Mouse (Mus musculus) intestine, embryonic 15.5 days (tissue): ENCODE measurements around the gene Pclo. TPM values are rescaled to one million over a fixed set of nuclear protein-coding genes. Genes with fewer than 3 reads are reported as not detected.

Experiments
- ATAC-seq: fragments of 200-750 bp; cut with Nextera tagmentation; 2 replicates; pipeline ENCODE4 v1.8.0; 2017; ENCODE audit warnings: moderate TSS enrichment, moderate library complexity
- H3K27ac ChIP-seq: fragments of 300-500 bp; sonication (generic); 2 replicates; pipeline ENCODE4 v1.5.1; 2015; ENCODE audit warnings: mild to moderate bottlenecking, inconsistent platforms
- H3K27me3 ChIP-seq: fragments of 300-500 bp; sonication (generic); replicated peaks from 2 replicates; pipeline ENCODE4 v1.6.1; 2015; ENCODE audit warnings: inconsistent platforms
- H3K36me3 ChIP-seq: fragments of 300-500 bp; sonication (generic); 2 replicates; pipeline ENCODE4 v1.6.1; 2015; ENCODE audit warnings: inconsistent platforms
- H3K4me1 ChIP-seq: fragments of 300-500 bp; sonication (generic); replicated peaks from 2 replicates; pipeline ENCODE4 v1.6.1; 2015; ENCODE audit warnings: inconsistent platforms
- H3K4me2 ChIP-seq: fragments of 300-500 bp; sonication (generic); replicated peaks from 2 replicates; pipeline ENCODE4 v1.6.1; 2015; ENCODE audit warnings: mild to moderate bottlenecking, inconsistent platforms
- H3K4me3 ChIP-seq: fragments of 300-500 bp; sonication (generic); replicated peaks from 2 replicates; pipeline ENCODE4 v1.5.1; 2015; ENCODE audit warnings: inconsistent platforms
- H3K9ac ChIP-seq: fragments of 300-500 bp; sonication (generic); 2 replicates; pipeline ENCODE4 v1.6.1; 2015; ENCODE audit warnings: inconsistent platforms
- H3K9me3 ChIP-seq: fragments of 300-500 bp; sonication (generic); 2 replicates; pipeline ENCODE4 v1.6.1; 2016; ENCODE audit warnings: inconsistent platforms
- WGBS: fragments of 180-500 bp; shearing (Covaris S2); methylation state at CpG from one replicate; pipeline ENCODE4 v1.1.7; 2015; 5-methylcytosine and 5-hydroxymethylcytosine counted together
- polyA plus RNA-seq: library from polyadenylated mRNA; unstranded; fragments of >200 nt; fragmentation: Nextera tagmentation; extraction: Ambion mirVana; gene quantifications from 2 replicates; pipeline ENCODE4 v1.2.1, GENCODE M21; 2015

The Pclo gene
- polyA plus RNA-seq, 1 experiment from 2014 or later: 1.0 TPM

DNA sequence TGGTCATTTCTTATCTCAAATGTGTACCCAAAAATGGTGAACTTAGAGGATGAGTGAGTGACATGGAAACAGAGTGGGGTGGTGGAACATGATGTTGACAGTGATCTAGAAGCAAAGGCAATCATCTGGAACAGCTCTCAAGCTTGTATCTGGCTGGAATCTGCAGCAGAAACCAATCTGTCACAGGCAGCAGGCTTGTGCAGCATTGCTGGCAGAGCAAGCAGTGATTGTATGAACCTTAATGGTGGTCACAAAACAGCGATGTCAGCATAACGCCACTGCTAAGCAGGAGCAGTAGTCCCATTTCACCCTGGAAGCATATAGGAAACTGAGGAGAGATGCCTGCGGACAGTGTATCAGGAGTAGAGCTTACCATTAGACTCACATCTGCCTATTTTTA lies 76.8 kb downstream of the Pclo start:
- H3K9me3 ChIP-seq: no peaks in the 10 kb centered on the region
- no peaks in the 10 kb centered on the region for H3K36me3 ChIP-seq
- 74% methylated on average over 3 of the region's 3 CpGs for WGBS
- H3K4me1 ChIP-seq: no peaks in the 10 kb centered on the region
- no peak overlapping the region for H3K27ac ChIP-seq
- H3K27me3 ChIP-seq: no peaks in the 10 kb centered on the region
- H3K4me2 ChIP-seq: no peak overlapping the region
- no peak for ATAC-seq
- no peak overlapping the region for H3K4me3 ChIP-seq
- H3K9ac ChIP-seq: no peak overlapping the region

DNA sequence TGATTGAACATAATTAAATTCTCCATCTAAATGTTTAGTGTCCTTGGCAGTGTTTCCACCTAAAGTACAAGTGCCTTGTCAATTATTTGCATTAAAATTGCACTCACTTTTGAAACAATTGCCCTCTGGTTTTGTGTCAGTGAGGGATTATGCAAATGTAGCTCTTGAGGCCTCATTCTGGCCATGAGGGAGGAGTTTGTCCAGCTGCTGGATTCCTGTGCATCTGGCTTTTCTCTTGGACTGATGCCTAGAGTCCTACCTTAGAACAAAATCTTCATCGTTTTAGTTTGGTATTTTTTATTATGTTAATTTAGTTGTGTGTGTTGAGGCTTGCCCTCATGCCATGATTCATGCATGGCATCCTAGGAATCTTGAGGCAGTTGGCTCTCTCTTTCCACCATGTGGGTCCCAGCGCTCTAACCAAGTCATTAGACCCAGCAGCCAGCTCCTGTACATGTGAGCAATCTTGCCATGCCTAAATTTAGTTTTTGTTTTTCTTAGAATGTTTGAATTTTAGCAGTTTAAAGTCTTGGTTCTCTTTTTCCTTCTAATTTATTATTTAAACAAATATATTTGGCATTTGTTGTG lies 80.8 kb downstream of the Pclo start:
- Histone ChIP-seq H3K27ac (no peak overlapping the region), H3K27me3 (no peaks in the 10 kb centered on the region), H3K9me3 (no peaks in the 10 kb centered on the region), H3K4me1 (no peaks in the 10 kb centered on the region), H3K9ac (no peak overlapping the region), H3K4me3 (no peak overlapping the region), H3K36me3 (no peaks in the 10 kb centered on the region), H3K4me2 (no peak overlapping the region)
- ATAC-seq: no peak
- 71% methylated on average over 2 of the region's 2 CpGs for WGBS

DNA sequence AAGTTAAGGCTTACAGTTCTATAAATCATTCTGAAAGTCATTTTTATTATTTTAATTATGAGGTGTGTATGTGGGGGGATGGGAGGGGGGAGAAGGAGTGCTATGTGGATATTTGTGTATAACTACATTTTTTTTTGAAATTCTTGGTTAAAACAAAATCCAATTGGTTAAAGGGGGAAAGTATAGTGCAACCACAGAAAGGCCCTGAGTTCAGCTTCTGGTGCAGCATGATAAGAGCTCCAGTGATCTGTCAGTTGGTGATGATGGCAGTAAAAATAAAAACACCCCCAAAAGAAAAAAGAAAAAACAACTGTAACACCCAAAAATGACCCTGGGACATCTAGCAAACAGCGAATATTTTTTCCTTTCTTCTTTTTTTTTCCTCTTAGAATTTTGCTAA lies 93.6 kb downstream of the Pclo start:
- Histone ChIP-seq H3K4me3 (no peak overlapping the region), H3K36me3 (no peaks in the 10 kb centered on the region), H3K4me1 (no peaks in the 10 kb centered on the region), H3K9ac (no peak overlapping the region), H3K4me2 (no peak overlapping the region), H3K27ac (no peak overlapping the region), H3K9me3 (no peaks in the 10 kb centered on the region), H3K27me3 (no peaks in the 10 kb centered on the region)
- no peak for ATAC-seq
- 67% methylated on average over 1 of the region's 1 CpGs for WGBS

DNA sequence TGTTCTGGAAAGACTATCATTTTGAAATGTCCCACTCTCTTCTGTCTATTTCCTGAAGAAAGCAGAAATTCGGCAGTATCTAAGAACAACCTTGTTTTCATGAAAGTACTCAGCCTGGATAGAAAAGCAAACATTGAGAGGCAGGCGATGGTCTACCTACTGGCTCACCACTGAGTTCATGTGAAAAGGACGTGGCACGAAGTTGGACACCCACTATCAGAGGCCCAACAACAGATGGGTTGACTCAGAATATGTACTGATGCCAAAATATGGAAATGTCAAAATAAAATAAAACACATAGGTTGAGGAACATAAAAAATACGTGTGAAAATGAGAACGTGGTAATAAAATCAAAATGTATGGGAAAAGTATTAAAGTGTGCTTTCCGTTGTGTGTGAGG lies 106.4 kb downstream of the Pclo start:
- WGBS: 85% methylated on average over 7 of the region's 7 CpGs
- Histone ChIP-seq H3K4me3 (no peak overlapping the region), H3K27ac (no peak overlapping the region), H3K4me2 (no peak overlapping the region), H3K36me3 (no peaks in the 10 kb centered on the region), H3K27me3 (no peaks in the 10 kb centered on the region), H3K4me1 (no peaks in the 10 kb centered on the region), H3K9me3 (no peaks in the 10 kb centered on the region), H3K9ac (no peak overlapping the region)
- no peak for ATAC-seq

DNA sequence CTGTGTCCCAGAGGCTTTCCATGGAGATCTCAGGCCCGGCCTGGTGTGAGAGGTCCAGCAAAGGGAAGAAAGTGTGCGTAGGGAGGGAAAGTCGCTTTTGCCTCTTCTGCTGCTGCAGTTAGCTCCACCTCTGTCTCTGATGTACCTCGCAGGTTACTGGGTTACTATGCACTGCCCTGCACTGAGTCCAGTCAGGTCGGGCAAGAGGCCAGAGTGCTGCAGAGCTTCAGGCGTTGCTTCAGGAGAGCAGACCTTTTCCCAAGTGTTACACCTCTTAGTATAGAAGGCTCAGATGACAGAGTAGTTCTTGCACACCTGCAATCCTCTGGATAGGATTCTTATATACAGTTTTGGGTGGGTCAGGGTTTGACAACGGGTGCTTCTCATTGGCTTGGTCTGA lies 108.6 kb downstream of the Pclo start:
- H3K9me3 ChIP-seq: no peaks in the 10 kb centered on the region
- no peak for ATAC-seq
- WGBS: 64% methylated on average over 7 of the region's 7 CpGs
- no peaks in the 10 kb centered on the region for H3K4me1 ChIP-seq
- H3K9ac ChIP-seq: no peak overlapping the region
- H3K36me3 ChIP-seq: no peaks in the 10 kb centered on the region
- no peak overlapping the region for H3K4me3 ChIP-seq
- H3K4me2 ChIP-seq: no peak overlapping the region
- no peaks in the 10 kb centered on the region for H3K27me3 ChIP-seq
- no peak overlapping the region for H3K27ac ChIP-seq

DNA sequence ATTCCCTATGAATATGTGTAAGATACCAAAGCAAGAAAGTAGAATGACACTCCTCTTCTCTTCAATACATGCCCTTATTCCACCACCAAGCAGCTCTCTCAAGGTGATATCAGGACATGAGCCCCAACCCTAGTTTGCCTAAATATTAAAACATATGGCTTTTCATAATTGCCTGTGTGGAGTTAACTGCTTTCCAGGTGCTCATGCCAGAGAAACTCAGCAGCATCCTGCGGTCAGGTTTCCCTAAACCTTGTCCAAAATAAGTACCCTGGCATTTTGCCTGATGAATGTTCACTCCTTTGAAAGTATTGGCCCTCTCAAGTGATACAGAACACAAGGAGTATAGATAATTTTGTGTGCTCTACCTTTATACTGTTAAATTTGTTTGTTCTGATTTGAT lies 126.5 kb downstream of the Pclo start:
- Histone ChIP-seq H3K9me3 (no peaks in the 10 kb centered on the region), H3K36me3 (no peaks in the 10 kb centered on the region), H3K4me3 (no peak overlapping the region), H3K27ac (no peak overlapping the region), H3K27me3 (no peaks in the 10 kb centered on the region), H3K4me2 (no peak overlapping the region), H3K9ac (no peak overlapping the region), H3K4me1 (no peaks in the 10 kb centered on the region)
- ATAC-seq: no peak
- 89% methylated on average over 1 of the region's 1 CpGs for WGBS

DNA sequence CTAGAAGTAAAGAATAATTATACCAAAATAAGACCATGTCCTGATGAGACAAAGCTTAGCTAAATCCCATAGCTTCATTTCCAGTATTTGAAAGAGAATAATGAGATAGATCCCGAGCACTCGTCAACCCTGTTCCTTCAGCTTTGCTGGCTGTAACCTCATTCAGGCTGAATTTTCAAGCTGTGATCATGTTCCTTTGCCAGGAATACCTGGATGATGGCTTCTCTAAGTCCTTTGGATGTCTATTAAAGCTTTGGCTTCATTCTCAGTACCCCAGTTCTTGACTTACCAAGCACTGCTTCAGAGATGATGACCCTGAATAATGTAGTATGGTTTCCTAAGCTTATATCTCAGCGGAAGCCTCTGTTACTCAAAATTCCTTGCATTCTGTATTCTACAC lies 131.1 kb downstream of the Pclo start:
- Histone ChIP-seq H3K9me3 (no peaks in the 10 kb centered on the region), H3K9ac (no peak overlapping the region), H3K36me3 (no peaks in the 10 kb centered on the region), H3K4me3 (no peak overlapping the region), H3K4me2 (no peak overlapping the region), H3K27me3 (no peaks in the 10 kb centered on the region), H3K27ac (no peak overlapping the region), H3K4me1 (no peaks in the 10 kb centered on the region)
- ATAC-seq: no peak
- 93% methylated on average over 3 of the region's 3 CpGs for WGBS

DNA sequence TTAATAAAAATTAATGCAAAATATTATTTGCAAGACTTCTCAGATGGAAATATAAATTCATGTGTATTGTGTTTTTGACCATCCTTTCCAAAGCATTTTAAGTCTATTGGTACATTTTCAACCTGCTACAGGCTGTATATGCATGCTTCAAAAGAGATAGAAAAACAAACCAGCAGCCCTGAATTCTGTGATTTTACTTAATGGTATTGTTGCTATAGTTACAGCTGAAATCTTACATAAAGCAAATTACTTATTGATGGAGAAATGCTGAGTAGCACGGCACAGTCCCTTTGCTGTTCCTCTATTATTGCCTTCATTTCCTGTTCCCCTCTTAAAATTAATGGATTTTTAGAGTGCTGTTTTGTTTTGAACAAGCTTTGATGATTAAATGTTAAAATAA lies 145.9 kb downstream of the Pclo start:
- H3K9me3 ChIP-seq: no peaks in the 10 kb centered on the region
- no peak overlapping the region for H3K4me3 ChIP-seq
- H3K27ac ChIP-seq: no peak overlapping the region
- H3K27me3 ChIP-seq: no peaks in the 10 kb centered on the region
- no peaks in the 10 kb centered on the region for H3K36me3 ChIP-seq
- WGBS: 80% methylated on average over 1 of the region's 1 CpGs
- no peak for ATAC-seq
- no peak overlapping the region for H3K9ac ChIP-seq
- H3K4me2 ChIP-seq: no peak overlapping the region
- no peaks in the 10 kb centered on the region for H3K4me1 ChIP-seq

DNA sequence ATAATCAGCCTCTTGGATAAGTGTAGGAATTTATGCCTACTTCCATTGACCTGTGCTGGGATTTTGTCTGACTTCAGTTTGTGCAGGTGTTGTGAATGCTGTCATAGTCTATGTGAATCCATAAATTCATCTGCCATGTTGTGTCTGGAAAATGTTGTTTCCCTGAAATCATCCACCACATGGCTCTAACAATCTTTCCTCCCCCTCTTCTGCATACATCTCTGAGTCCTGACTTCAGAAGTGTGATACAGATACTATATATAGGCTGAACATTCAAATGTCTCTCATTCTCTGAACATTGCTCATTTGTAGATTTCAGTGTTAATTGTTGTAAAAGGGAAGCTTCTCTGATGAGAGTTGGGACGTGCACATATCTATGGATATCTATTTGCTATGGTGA lies 147.5 kb downstream of the Pclo start:
- no peak for ATAC-seq
- Histone ChIP-seq H3K4me2 (no peak overlapping the region), H3K9me3 (no peaks in the 10 kb centered on the region), H3K27ac (no peak overlapping the region), H3K4me1 (no peaks in the 10 kb centered on the region), H3K36me3 (no peaks in the 10 kb centered on the region), H3K4me3 (no peak overlapping the region), H3K9ac (no peak overlapping the region), H3K27me3 (no peaks in the 10 kb centered on the region)
- WGBS: 79% methylated on average over 1 of the region's 1 CpGs

DNA sequence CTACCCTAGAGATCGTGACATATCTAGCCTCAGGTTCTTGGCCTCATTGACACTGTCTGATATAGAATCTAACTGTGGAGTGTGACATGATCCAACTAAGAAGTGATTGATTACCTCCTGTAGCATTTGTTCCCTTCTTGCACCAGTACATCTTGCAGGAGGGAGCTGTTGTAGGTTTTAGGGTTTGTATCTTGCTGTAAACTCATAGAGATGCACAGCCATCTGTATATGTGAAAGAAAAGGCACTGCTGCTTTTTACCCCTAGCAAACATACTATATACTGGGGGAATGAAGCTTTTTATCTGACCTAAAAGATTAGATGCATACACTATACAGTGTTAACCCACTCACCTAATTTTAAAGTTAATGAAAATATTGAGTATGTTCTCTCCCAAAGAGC lies 147.9 kb downstream of the Pclo start:
- H3K9ac ChIP-seq: no peak overlapping the region

DNA sequence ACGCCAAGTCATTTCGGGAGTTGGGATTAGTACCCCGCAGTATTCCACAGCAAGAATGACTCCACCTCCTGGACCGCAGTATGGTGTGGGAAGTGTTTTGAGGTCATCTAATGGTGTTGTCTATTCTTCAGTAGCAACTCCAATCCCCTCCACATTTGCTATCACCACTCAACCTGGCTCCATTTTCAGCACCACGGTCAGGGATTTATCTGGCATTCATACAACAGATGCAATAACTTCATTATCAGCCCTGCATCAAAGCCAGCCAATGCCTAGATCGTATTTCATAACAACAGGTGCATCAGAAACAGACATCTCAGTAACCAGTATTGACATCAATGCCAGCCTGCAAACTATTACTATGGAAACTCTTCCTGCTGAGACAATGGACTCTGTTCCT lies 165.7 kb downstream of the Pclo start:
- H3K36me3 ChIP-seq: no peaks in the 10 kb centered on the region
- H3K4me2 ChIP-seq: no peak overlapping the region
- H3K9me3 ChIP-seq: no peaks in the 10 kb centered on the region
- ATAC-seq: no peak
- no peak overlapping the region for H3K4me3 ChIP-seq
- WGBS: 92% methylated on average over 6 of the region's 6 CpGs
- H3K27me3 ChIP-seq: no peaks in the 10 kb centered on the region
- no peak overlapping the region for H3K27ac ChIP-seq
- no peaks in the 10 kb centered on the region for H3K4me1 ChIP-seq
- no peak overlapping the region for H3K9ac ChIP-seq

More for the DNA sequence above, 147.9 kb downstream of the Pclo start:
- Histone ChIP-seq H3K36me3 (no peaks in the 10 kb centered on the region), H3K4me1 (no peaks in the 10 kb centered on the region), H3K27me3 (no peaks in the 10 kb centered on the region), H3K9me3 (no peaks in the 10 kb centered on the region), H3K4me3 (no peak overlapping the region), H3K27ac (no peak overlapping the region), H3K4me2 (no peak overlapping the region)
- ATAC-seq: no peak
- 81% methylated on average over 1 of the region's 1 CpGs for WGBS

DNA sequence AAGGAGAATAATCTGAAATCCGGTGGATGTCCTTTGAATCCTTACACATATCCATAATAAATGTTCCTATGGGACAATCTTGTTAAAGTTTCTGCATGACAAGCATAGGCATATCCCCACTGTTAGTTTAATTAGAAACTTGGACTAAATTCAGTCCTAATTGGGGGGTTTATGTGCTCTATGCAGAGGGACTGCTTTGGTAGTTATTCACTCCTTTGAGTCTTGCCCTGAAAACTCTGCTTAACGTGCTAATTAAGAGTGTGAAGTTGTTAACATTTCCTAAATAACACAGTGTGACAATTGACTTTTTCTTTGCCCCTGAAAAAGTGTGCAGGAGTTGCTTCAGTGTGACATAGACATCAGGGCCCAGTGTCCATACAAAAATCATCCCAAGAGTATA lies 177.3 kb downstream of the Pclo start:
- ATAC-seq: no peak
- Histone ChIP-seq H3K4me1 (no peaks in the 10 kb centered on the region), H3K27ac (no peak overlapping the region), H3K36me3 (no peaks in the 10 kb centered on the region), H3K9ac (no peak overlapping the region), H3K4me2 (no peak overlapping the region), H3K27me3 (no peaks in the 10 kb centered on the region), H3K4me3 (no peak overlapping the region), H3K9me3 (no peaks in the 10 kb centered on the region)
- WGBS: 66% methylated on average over 2 of the region's 2 CpGs

DNA sequence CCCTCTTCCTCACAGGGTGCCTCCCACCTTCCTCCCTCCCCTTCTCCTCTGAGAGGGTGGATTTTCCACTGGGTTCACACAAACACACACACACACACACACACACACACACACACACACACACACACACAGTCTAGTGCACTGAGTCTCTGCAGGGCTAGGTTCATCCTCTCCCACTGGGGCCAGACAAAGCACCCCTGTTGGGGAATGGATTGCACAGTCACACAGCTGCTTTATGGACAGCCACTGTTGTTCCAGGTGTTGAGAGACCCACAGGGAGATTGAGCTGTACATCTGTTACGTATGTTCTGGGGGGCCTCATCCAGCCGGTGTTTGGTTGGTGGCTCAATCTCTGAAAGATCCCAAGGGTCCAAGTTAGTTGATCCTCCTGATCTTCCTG lies 182.0 kb downstream of the Pclo start:
- WGBS: 89% methylated on average over 2 of the region's 2 CpGs
- ATAC-seq: no peak
- no peak overlapping the region for H3K4me2 ChIP-seq

DNA sequence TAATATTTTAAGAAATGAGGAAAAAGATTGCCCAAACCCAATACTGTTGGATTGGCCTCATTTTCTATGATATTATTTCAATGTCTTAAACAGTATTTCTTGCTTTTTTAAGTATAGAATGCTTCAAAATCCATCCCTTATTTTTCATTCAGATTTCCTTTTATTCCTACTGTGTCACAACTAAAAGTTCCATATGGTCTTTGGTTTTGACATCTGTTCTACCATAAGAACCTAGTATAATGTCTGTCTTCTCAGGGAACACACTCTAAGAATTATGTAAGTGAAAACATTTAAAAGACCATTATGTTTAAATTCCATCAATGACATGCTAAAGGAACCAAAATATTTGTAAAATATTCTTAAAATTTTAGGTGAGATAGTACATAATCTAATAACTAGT lies 186.2 kb downstream of the Pclo start:
- no peak overlapping the region for H3K27ac ChIP-seq
- no peaks in the 10 kb centered on the region for H3K27me3 ChIP-seq
- no peak overlapping the region for H3K9ac ChIP-seq
- H3K4me3 ChIP-seq: no peak overlapping the region
- H3K9me3 ChIP-seq: no peaks in the 10 kb centered on the region
- H3K4me1 ChIP-seq: no peaks in the 10 kb centered on the region
- no peak overlapping the region for H3K4me2 ChIP-seq
- ATAC-seq: no peak
- H3K36me3 ChIP-seq: no peaks in the 10 kb centered on the region

More for the DNA sequence above, 182.0 kb downstream of the Pclo start:
- H3K9me3 ChIP-seq: no peaks in the 10 kb centered on the region
- no peaks in the 10 kb centered on the region for H3K4me1 ChIP-seq
- no peaks in the 10 kb centered on the region for H3K36me3 ChIP-seq
- no peaks in the 10 kb centered on the region for H3K27me3 ChIP-seq
- H3K4me3 ChIP-seq: no peak overlapping the region
- no peak overlapping the region for H3K9ac ChIP-seq
- H3K27ac ChIP-seq: no peak overlapping the region
